Mouse (Mus musculus) Patski (cell line): ENCODE results near the gene Cox19. TPM values are rescaled to one million over a fixed set of nuclear protein-coding genes. Genes with fewer than 3 reads are reported as not detected.
"Not testable (repeated sequence)": the region's sequence is repeated elsewhere in the genome, so short reads cannot be mapped to it uniquely, and the experiment has no call there.

ENCODE experiments used
- ATAC-seq: fragments of 100-300 bp; one replicate; pipeline ENCODE4 v1.8.0; 2021
- CTCF ChIA-PET: fragments of 350-600 bp; sonication (Branson Sonifier 250); formaldehyde crosslinking; loops from one replicate; lab custom pipeline; 2022; ENCODE audit warnings: inconsistent platforms; lab: Charles Lee
- POLR2A ChIA-PET: fragments of 350-600 bp; sonication (Branson Sonifier 250); formaldehyde crosslinking; loops from one replicate; lab custom pipeline; 2022; ENCODE audit warnings: antibody characterized with exemption, inconsistent platforms; lab: Charles Lee
- DNase-seq: peaks from one replicate; pipeline ENCODE4 v3.0.0-alpha.2; 2011; ENCODE audit warnings: low read depth, low spot score
- H3K27me3 ChIP-seq: fragments of 371-371 bp; one replicate; pipeline ENCODE4 v1.5.1; 2021
- CTCF ChIP-seq: fragments of 100-300 bp; IDR thresholded peaks from one replicate; pipeline ENCODE4 v1.5.1; 2021
- in situ Hi-C: fragments of 300-500 bp; cut with MboI; formaldehyde crosslinking; loops from 3 replicates; pipeline ENCODE4 v1.11.1; 2018; ENCODE audit warnings: low pct_unique_long_range_greater_than_20kb, mixed read lengths
- polyA plus RNA-seq: library from polyadenylated mRNA; unstranded; gene quantifications from one replicate; pipeline ENCODE4 v1.2.3, GENCODE M21; 2021

The Cox19 gene
- polyA plus RNA-seq, 1 experiment from 2014 or later, result 66.1 TPM

- in situ Hi-C loops, result no loop called here
- TF ChIP-seq CTCF, result no peak
- DNase-seq (no peak), ATAC-seq (no peak)
- CTCF ChIA-PET, result no interaction called here
- POLR2A ChIA-PET, result no interaction called here
- H3K27me3 ChIP-seq, result no peaks in the 10 kb centered on the region
Observed at GRCm38 (mm10) chr5:139391309-139391990, 40.2 kb upstream of the Cox19 start.

- in situ Hi-C loops, ATAC-seq, H3K27me3 ChIP-seq, DNase-seq, POLR2A ChIA-PET: not testable (repeated sequence)
- CTCF ChIA-PET, result interaction anchor here (2.2 kb wide), 1 partner anchor 8 kb away, joined by 9 read pairs; no protein-coding TSS in a partner anchor
Observed at GRCm38 (mm10) chr5:139390324-139391119, 39.3 kb upstream of the Cox19 start.

- in situ Hi-C loops, result no loop called here
- ChIA-PET CTCF (interaction anchor here (1.0 to 2.2 kb wide), 2 partner anchors 8 to 10 kb away, joined by 3 to 9 read pairs; no protein-coding TSS in a partner anchor), POLR2A (no interaction called here)
- no peaks in the 10 kb centered on the region for H3K27me3 ChIP-seq
- no peak for TF ChIP-seq CTCF
- ATAC-seq (no peak), DNase-seq (no peak)
Observed at GRCm38 (mm10) chr5:139389676-139390061, 38.5 kb upstream of the Cox19 start.

GRCm38 (mm10) chr5:139388694-139389675 is 37.8 kb upstream of the Cox19 start:
- in situ Hi-C loops, result no loop called here
- no peak for DNase-seq
- ChIA-PET CTCF (interaction anchor here (1.0 to 2.2 kb wide), 2 partner anchors 9 to 10 kb away, joined by 3 to 9 read pairs; no protein-coding TSS in a partner anchor), POLR2A (no interaction called here)
- TF ChIP-seq CTCF, result no peak
- no peak for ATAC-seq
- no peaks in the 10 kb centered on the region for H3K27me3 ChIP-seq

GRCm38 (mm10) chr5:139388195-139388570 is 37.0 kb upstream of the Cox19 start:
- ATAC-seq, result no peak
- CTCF ChIA-PET, result interaction anchor here (0.9 to 2.2 kb wide), 2 partner anchors 10 to 20 kb away, joined by 3 to 9 read pairs; no protein-coding TSS in a partner anchor
- H3K27me3 ChIP-seq, result no peaks in the 10 kb centered on the region
- POLR2A ChIA-PET, result no interaction called here
- no peak for DNase-seq
- in situ Hi-C loops, result no loop called here
- no peak for TF ChIP-seq CTCF

- POLR2A ChIA-PET, result no interaction called here
- CTCF ChIA-PET, result interaction anchor here (0.9 to 2.2 kb wide), 3 partner anchors 11 to 20 kb away, joined by 3 to 9 read pairs (median 4); no protein-coding TSS in a partner anchor
- TF ChIP-seq CTCF, result no peak
- no peak for ATAC-seq
- H3K27me3 ChIP-seq, result no peaks in the 10 kb centered on the region
- no peak for DNase-seq
- in situ Hi-C loops, result no loop called here
Observed at GRCm38 (mm10) chr5:139387329-139388194, 36.3 kb upstream of the Cox19 start.

- DNase-seq, result no peak
- no peak for ATAC-seq
- no peak for TF ChIP-seq CTCF
- CTCF ChIA-PET, result interaction anchor here (1.3 kb wide), 1 partner anchor 12 kb away, joined by 4 read pairs; no protein-coding TSS in a partner anchor
- H3K27me3 ChIP-seq, result no peaks in the 10 kb centered on the region
- in situ Hi-C loops, result no loop called here
- POLR2A ChIA-PET, result no interaction called here
Observed at GRCm38 (mm10) chr5:139386047-139386446, 34.8 kb upstream of the Cox19 start.

GRCm38 (mm10) chr5:139384531-139384930 is 33.3 kb upstream of the Cox19 start:
- ChIA-PET POLR2A (no interaction called here), CTCF (interaction anchor here (1.6 kb wide), 1 partner anchor 14 kb away, joined by 9 read pairs; no protein-coding TSS in a partner anchor)
- DNase-seq (no peak), ATAC-seq (no peak)
- H3K27me3 ChIP-seq, result no peaks in the 10 kb centered on the region
- TF ChIP-seq CTCF, result no peak
- in situ Hi-C loops, result no loop called here

GRCm38 (mm10) chr5:139383234-139383633 is 32.0 kb upstream of the Cox19 start:
- no peak for TF ChIP-seq CTCF
- POLR2A ChIA-PET, result no interaction called here
- H3K27me3 ChIP-seq, result no peaks in the 10 kb centered on the region
- in situ Hi-C loops, result no loop called here
- ATAC-seq (no peak), DNase-seq (no peak)
- CTCF ChIA-PET, result interaction anchor here (2.4 kb wide), 1 partner anchor 15 kb away, joined by 14 read pairs; no protein-coding TSS in a partner anchor
